Mouse (Mus musculus): ENCODE results near the gene Cttn. TPM values are rescaled to one million over a fixed set of nuclear protein-coding genes. Genes with fewer than 3 reads are reported as not detected.

The Cttn gene
- total and polyA plus RNA-seq, 3 experiments, result 26.9 to 33.9 (median 32.9) TPM

DNA sequence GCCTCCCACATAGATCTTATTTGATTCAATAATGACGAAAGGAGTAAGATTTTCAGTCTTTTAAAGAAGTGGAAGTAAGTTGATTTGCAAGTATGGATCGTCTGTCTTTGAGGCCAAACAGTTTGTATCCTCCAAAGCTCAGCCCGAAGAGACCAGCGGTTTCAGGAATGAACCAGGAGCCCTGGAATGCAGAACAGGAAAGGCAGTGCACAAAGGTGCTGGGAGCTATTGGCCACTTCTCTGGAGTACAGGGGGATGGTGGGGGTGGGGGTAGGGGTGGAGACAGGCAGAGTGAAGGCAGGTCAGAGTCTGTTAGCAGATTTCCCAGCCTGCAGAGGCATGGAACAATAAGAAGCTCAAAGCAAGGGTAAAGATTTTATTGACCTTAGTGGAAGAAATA lies 2.7 kb upstream of the Cttn start:
- TF ChIP-seq POLR2A (IDR thresholded peaks at IDR 0.05; ENCODE audit: insufficient read depth, low read depth, low read length), result no peak
- no peak for TF ChIP-seq CTCF (IDR thresholded peaks at IDR 0.05)
- no peak for TF ChIP-seq EP300 (IDR thresholded peaks at IDR 0.05; ENCODE audit: insufficient read depth, low read depth, low read length)
- H3K4me3 ChIP-seq, result no peak overlapping the region

DNA sequence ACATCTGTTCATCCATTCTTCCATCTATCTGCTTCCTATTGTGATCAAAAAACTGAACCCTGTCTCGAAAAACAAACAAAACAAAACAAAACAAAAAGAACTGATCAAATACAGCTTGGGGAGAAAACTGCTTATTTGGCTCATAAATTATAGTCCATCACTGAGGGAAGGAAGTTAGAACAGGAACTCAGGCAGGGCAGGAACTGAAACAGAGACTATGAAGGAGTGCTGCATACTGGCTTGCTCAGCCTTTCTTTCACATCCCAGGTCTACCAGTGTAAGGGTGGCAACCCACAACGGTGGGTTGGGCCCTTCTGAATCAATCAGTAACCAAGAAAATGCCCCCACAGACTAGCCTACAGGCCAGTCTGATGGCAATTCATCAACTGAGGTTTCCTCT lies 294 bp upstream of the Cttn start:
- Histone ChIP-seq H3K79me2 (replicated peaks; ENCODE audit: control insufficient read depth, insufficient read depth, low read length) (0 out of 2 replicates have a peak, but pooled peaks cover 2% of the 10 kb centered on the region), H3K36me3 (ENCODE audit: control insufficient read depth, insufficient read depth, low read length) (no peaks in the 10 kb centered on the region), H3K4me1 (ENCODE audit: control insufficient read depth, insufficient read depth, low read length) (peaks cover 2% of the 10 kb centered on the region), H3K9ac (ENCODE audit: low read depth, low read length) (peak overlapping the region; percentile 78), H3K4me3 (peak overlapping the region; percentile 89), H3K27me3 (ENCODE audit: control insufficient read depth, insufficient read depth, low read length) (no peaks in the 10 kb centered on the region), H3K27ac (peak overlapping the region; percentile 87)
- intact Hi-C loops (cut with DNase I), result loop anchor here (5.0 kb wide), 2 partner anchors 81 to 111 kb away; partner anchors contain the start of genes Fadd and Ppfia1
- DNase-seq, result no peak
- 70% methylated on average over 2 of the region's 2 CpGs for WGBS
- no peak for TF ChIP-seq EP300 (IDR thresholded peaks at IDR 0.05; ENCODE audit: insufficient read depth, low read depth, low read length)
- TF ChIP-seq CTCF (IDR thresholded peaks at IDR 0.05), result no peak
- TF ChIP-seq POLR2A (IDR thresholded peaks at IDR 0.05; ENCODE audit: insufficient read depth, low read depth, low read length), result no peak

More for the DNA sequence above, 2.7 kb upstream of the Cttn start:
- no peak for DNase-seq
- H3K79me2 ChIP-seq (replicated peaks; ENCODE audit: control insufficient read depth, insufficient read depth, low read length), result 0 out of 2 replicates have a peak, but pooled peaks cover 2% of the 10 kb centered on the region
- H3K36me3 ChIP-seq (ENCODE audit: control insufficient read depth, insufficient read depth, low read length), result no peaks in the 10 kb centered on the region
- H3K9ac ChIP-seq (ENCODE audit: low read depth, low read length), result no peak overlapping the region
- no peaks in the 10 kb centered on the region for H3K27me3 ChIP-seq (ENCODE audit: control insufficient read depth, insufficient read depth, low read length)
- intact Hi-C loops (cut with DNase I), result loop anchor here (5.0 kb wide), 2 partner anchors 79 to 109 kb away; partner anchors contain the start of genes Fadd and Ppfia1
- peaks cover 2% of the 10 kb centered on the region for H3K4me1 ChIP-seq (ENCODE audit: control insufficient read depth, insufficient read depth, low read length)
- H3K27ac ChIP-seq, result no peak overlapping the region
- WGBS, result 43% methylated on average over 4 of the region's 4 CpGs

DNA sequence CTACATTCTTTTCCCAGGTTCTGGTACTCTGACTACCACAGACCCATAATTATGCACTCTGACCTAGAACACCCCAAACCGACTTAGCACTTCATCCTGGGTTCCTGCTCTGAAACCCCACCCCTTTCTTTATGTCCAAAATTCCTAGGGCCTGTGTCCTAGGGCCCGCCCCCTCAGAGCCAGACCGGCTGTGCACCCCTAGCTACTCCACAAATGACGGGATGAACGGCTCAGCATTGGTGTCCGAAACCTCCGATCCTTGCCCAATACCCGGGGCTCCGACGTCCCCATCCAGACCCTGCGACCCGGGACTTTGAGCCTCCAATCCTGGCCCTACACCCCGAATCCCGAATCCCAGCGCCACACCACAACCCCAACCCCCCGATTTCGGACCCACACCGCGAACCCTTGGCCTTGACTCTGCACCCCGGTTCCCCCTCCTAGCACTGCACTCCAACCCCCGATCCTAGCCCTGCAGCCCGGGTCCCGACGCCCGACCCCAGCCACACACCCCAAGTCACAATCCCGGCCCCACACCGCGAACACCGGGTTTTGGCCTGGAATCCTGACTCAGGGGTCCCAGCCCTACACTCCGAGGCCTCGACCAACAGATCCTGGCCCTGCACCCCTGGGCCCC lies 783 bp downstream of the Cttn start:
- H3K27ac ChIP-seq, result peak overlapping the region; percentile 87
- H3K4me1 ChIP-seq (ENCODE audit: control insufficient read depth, insufficient read depth, low read length), result peaks cover 2% of the 10 kb centered on the region
- DNase-seq, result peak in 1 of 2 experiments; percentile 35
- TF ChIP-seq CTCF (IDR thresholded peaks at IDR 0.05) (no peak), POLR2A (IDR thresholded peaks at IDR 0.05; ENCODE audit: insufficient read depth, low read depth, low read length) (no peak), EP300 (IDR thresholded peaks at IDR 0.05; ENCODE audit: insufficient read depth, low read depth, low read length) (no peak)
- H3K9ac ChIP-seq (ENCODE audit: low read depth, low read length), result peak overlapping the region; percentile 78
- H3K4me3 ChIP-seq, result peak overlapping the region; percentile 89
- intact Hi-C loops (cut with DNase I), result loop anchor here (5.0 kb wide), 2 partner anchors 82 to 112 kb away; partner anchors contain the start of genes Fadd and Ppfia1
- H3K79me2 ChIP-seq (replicated peaks; ENCODE audit: control insufficient read depth, insufficient read depth, low read length), result 0 out of 2 replicates have a peak, but pooled peaks cover 2% of the 10 kb centered on the region
- 3% methylated on average over 31 of the region's 31 CpGs for WGBS
- H3K36me3 ChIP-seq (ENCODE audit: control insufficient read depth, insufficient read depth, low read length), result no peaks in the 10 kb centered on the region
- no peaks in the 10 kb centered on the region for H3K27me3 ChIP-seq (ENCODE audit: control insufficient read depth, insufficient read depth, low read length)

DNA sequence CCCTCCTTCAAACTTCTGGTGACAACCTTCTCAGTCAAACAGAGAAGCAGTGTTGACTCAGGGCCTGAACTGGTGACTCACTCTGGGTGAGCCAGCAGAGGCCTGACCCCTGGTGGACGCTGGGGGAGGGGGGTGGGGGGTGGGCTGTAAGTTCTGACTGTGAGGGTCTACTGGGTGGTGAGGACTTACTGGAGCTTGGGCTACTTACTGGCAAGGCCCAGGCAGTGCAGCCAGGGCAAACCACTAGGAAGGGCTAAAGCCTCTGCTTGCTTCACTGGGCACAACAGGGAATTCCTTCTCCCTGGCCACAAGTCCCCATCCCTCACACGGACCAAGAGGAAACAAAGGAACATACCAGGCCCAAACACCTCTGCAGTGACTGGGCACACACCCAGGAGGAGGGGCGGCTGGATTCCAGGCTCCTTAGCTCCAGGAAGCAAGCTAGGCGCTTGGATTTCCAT lies 1.6 kb downstream of the Cttn start:
- H3K9ac ChIP-seq (ENCODE audit: low read depth, low read length), result no peak overlapping the region
- peak; percentile 40 to 41 for DNase-seq
- 0 out of 2 replicates have a peak, but pooled peaks cover 2% of the 10 kb centered on the region for H3K79me2 ChIP-seq (replicated peaks; ENCODE audit: control insufficient read depth, insufficient read depth, low read length)
- TF ChIP-seq EP300 (IDR thresholded peaks at IDR 0.05; ENCODE audit: insufficient read depth, low read depth, low read length) (no peak), CTCF (IDR thresholded peaks at IDR 0.05) (peak; percentile 37)
- no peak overlapping the region; the same call in 1 of the 2 replicates for H3K4me3 ChIP-seq
- no peaks in the 10 kb centered on the region for H3K27me3 ChIP-seq (ENCODE audit: control insufficient read depth, insufficient read depth, low read length)
- H3K27ac ChIP-seq, result peak overlapping the region; percentile 87; the same call in 1 of the 2 replicates
- H3K4me1 ChIP-seq (ENCODE audit: control insufficient read depth, insufficient read depth, low read length), result peaks cover 2% of the 10 kb centered on the region
- H3K36me3 ChIP-seq (ENCODE audit: control insufficient read depth, insufficient read depth, low read length), result no peaks in the 10 kb centered on the region
- 10% methylated on average over 4 of the region's 4 CpGs for WGBS
- intact Hi-C loops (cut with DNase I), result no loop called here

DNA sequence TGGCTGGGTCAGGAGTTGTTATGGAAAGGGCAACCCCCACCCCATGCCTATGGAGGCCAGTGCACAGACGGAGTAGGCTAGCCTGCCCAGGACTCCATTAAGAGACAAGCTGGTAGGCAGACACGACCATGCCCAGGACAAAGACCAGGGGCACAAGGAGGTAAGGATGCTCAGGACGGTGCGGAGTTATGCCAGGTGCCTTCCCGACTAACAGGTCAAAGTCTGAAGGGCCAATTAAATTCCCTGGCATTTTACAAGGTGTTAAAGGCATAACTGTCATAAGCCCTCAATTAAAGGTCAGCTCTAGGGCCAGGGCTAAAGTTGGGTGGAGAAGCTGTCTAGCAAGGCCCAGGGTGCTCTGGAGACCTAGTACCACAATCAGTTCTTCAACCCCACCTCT lies 2.1 kb downstream of the Cttn start:
- H3K4me1 ChIP-seq (ENCODE audit: control insufficient read depth, insufficient read depth, low read length), result peaks cover 2% of the 10 kb centered on the region
- no peak overlapping the region for H3K9ac ChIP-seq (ENCODE audit: low read depth, low read length)
- H3K4me3 ChIP-seq, result no peak overlapping the region
- intact Hi-C loops (cut with DNase I), result no loop called here
- no peak overlapping the region for H3K27ac ChIP-seq
- H3K36me3 ChIP-seq (ENCODE audit: control insufficient read depth, insufficient read depth, low read length), result no peaks in the 10 kb centered on the region
- no peak for DNase-seq
- H3K79me2 ChIP-seq (replicated peaks; ENCODE audit: control insufficient read depth, insufficient read depth, low read length), result 0 out of 2 replicates have a peak, but pooled peaks cover 2% of the 10 kb centered on the region
- TF ChIP-seq EP300 (IDR thresholded peaks at IDR 0.05; ENCODE audit: insufficient read depth, low read depth, low read length) (no peak), POLR2A (IDR thresholded peaks at IDR 0.05; ENCODE audit: insufficient read depth, low read depth, low read length) (no peak), CTCF (IDR thresholded peaks at IDR 0.05) (no peak)
- 71% methylated on average over 5 of the region's 5 CpGs for WGBS
- no peaks in the 10 kb centered on the region for H3K27me3 ChIP-seq (ENCODE audit: control insufficient read depth, insufficient read depth, low read length)

DNA sequence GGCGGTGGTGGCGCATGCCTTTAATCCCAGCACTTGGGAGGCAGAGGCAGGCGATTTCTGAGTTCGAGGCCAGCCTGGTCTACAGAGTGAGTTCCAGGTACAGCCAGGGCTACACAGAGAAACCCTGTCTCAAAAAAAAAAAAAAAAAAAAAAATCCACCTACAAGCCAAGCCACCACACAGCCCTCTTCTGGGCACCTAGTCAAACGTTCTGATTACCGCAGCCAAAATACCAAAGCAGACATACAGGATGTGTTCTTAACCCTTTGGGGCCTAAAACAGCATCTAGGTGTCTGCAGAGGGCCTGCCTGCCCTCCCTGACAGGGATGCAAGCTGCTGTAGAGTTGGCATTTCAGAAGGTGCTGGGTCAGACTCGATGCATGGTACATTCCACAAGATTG lies 8.2 kb downstream of the Cttn start:
- H3K9ac ChIP-seq (ENCODE audit: low read depth, low read length), result no peak overlapping the region
- H3K27ac ChIP-seq, result no peak overlapping the region
- no peak for DNase-seq
- TF ChIP-seq EP300 (IDR thresholded peaks at IDR 0.05; ENCODE audit: insufficient read depth, low read depth, low read length) (no peak), CTCF (IDR thresholded peaks at IDR 0.05) (no peak), POLR2A (IDR thresholded peaks at IDR 0.05; ENCODE audit: insufficient read depth, low read depth, low read length) (no peak)
- H3K4me1 ChIP-seq (ENCODE audit: control insufficient read depth, insufficient read depth, low read length), result no peaks in the 10 kb centered on the region
- intact Hi-C loops (cut with DNase I), result no loop called here
- H3K79me2 ChIP-seq (replicated peaks; ENCODE audit: control insufficient read depth, insufficient read depth, low read length), result no peaks in the 10 kb centered on the region; the same call in 1 of the 2 replicates
- no peak overlapping the region for H3K4me3 ChIP-seq
- H3K36me3 ChIP-seq (ENCODE audit: control insufficient read depth, insufficient read depth, low read length), result no peaks in the 10 kb centered on the region
- WGBS, result 63% methylated on average over 7 of the region's 7 CpGs
- no peaks in the 10 kb centered on the region for H3K27me3 ChIP-seq (ENCODE audit: control insufficient read depth, insufficient read depth, low read length)
